Mouse (Mus musculus) embryonic fibroblast, embryonic 13.5 days (primary cell): ENCODE results near the gene Nme4.

Experiments
- CTCF ChIP-seq: IDR thresholded peaks from 2 replicates; pipeline ENCODE4 v1.5.1; 2011; ENCODE audit warnings: mild to moderate bottlenecking, control low read depth, low read length, moderate library complexity, borderline replicate concordance; ENCODE audit not compliant: insufficient read depth
- POLR2A ChIP-seq: IDR thresholded peaks from 2 replicates; pipeline ENCODE4 v1.6.1; 2011; ENCODE audit warnings: low read depth, mild to moderate bottlenecking, control low read depth, low read length, moderate library complexity

DNA sequence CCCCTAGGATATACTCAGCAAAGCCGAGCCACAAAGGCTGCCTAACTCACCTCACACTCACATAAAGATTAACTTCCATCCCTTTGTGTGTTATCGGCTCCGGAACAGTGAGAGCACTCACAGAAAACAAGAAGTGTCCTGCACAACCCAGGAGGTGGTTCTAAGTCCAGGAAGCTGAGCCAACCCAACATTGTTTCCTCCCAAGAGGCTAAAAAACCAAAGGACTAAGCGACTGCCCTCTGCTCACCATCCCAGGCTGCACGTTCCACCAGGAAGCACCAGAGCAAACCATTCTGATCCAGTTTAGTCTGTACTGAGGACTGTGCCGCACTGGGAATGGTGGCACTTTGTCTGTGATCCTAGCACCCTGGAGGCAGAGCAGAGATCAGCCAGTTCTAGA is 30.5 kb downstream of the Nme4 start:
- TF ChIP-seq CTCF (no peak), POLR2A (no peak)
